Mouse (Mus musculus): ENCODE results near the gene Nacc2. TPM values are rescaled to one million over a fixed set of nuclear protein-coding genes. Genes with fewer than 3 reads are reported as not detected.

Nacc2 gene
- total RNA-seq, 2 experiments from 2014 or later = 12.3 to 18.4 TPM

- intact Hi-C loops (cut with DNase I; ENCODE audit: low total_unique reads) = loop anchor here (2.0 kb wide), 1 partner anchor 118 kb away; no protein-coding TSS in a partner anchor
- no peak for DNase-seq
Observed at GRCm38 (mm10) chr2:26024138-26025075, 98.6 kb downstream of the Nacc2 start.

GRCm38 (mm10) chr2:26022626-26023025, 100.4 kb downstream of the Nacc2 start:
- intact Hi-C loops (cut with DNase I; ENCODE audit: low total_unique reads) = no loop called here
- DNase-seq = no peak

GRCm38 (mm10) chr2:26022258-26022565, 100.8 kb downstream of the Nacc2 start:
- intact Hi-C loops (cut with DNase I; ENCODE audit: low total_unique reads) = no loop called here
- DNase-seq = no peak

GRCm38 (mm10) chr2:26021561-26022257, 101.3 kb downstream of the Nacc2 start, which contains the start of gene Ubac1:
Gene Ubac1, minus strand, starts transcription at chr2:26021747.
- DNase-seq = peak; percentile 91
- intact Hi-C loops (cut with DNase I; ENCODE audit: low total_unique reads) = no loop called here

- intact Hi-C loops (cut with DNase I; ENCODE audit: low total_unique reads) = no loop called here
- DNase-seq = peak; percentile 53
Observed at GRCm38 (mm10) chr2:26020714-26021560, 102.1 kb downstream of the Nacc2 start.

DNA sequence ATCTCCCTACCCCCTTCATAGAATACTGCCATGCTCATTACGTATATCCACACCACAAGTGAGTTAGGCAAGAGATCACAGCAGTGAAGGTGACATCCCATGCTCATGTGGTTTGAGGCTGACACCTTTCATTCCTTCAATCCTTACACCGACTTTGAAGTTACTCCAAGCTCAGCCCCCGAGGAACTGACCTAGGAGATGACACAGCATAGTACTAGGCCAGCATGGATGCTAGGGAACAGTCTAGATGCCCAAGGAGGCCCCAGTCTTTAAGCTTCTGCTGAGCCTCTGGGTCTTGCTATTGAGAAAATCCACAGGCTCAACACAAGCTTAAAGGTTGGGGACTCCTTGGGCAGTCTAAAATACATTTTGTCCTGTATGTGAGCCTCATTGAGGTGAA, 103.1 kb downstream of the Nacc2 start:
- no peak for DNase-seq

DNA sequence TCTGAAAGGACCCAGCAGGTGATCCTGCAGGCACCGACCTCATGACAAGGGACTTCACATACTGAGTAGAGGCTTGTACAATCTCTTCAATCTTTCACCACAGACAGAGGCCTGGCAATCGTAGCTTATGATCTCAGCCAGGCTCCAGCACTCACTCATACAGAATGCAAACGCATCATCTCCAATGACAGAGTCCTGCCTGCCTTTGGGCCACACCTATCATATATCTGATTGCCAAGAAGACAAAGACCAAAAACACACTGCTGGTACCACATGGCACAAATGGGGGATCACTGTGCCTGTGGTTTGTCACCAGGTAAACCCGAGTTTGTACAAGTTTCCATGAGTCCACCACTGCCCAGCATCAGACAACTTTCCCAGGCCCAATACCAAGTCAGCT, 105.7 kb downstream of the Nacc2 start:
- no peak for DNase-seq
- intact Hi-C loops (cut with DNase I; ENCODE audit: low total_unique reads) = no loop called here

More for the DNA sequence above, 103.1 kb downstream of the Nacc2 start:
- intact Hi-C loops (cut with DNase I; ENCODE audit: low total_unique reads) = no loop called here

- intact Hi-C loops (cut with DNase I; ENCODE audit: low total_unique reads) = no loop called here
- DNase-seq = no peak
Observed at GRCm38 (mm10) chr2:26013674-26014073, 109.3 kb downstream of the Nacc2 start.

DNA sequence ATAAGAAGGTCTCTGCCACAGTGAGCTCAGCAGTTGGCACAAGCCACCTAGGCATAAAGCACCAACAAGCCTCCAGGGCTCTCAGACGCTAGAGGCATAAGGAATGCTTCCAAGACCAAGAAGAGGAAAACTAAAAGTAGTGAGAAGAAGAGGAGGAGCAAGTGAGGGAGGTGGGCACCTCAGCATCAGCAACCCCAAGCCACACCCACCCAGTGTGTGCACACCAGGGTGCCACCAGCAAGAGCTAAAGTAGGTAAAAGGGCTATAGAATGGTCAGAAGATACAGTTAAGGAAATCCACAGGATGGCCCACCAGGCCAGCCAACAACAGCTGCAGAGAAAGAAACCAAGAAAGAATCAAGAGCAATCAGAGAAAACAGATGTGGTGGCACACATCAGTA, 111.6 kb downstream of the Nacc2 start:
- DNase-seq = no peak
- intact Hi-C loops (cut with DNase I; ENCODE audit: low total_unique reads) = no loop called here

Other genes with a start within 250 kb of the Nacc2 start
- gene Camsap1, start 139.9 kb downstream of the Nacc2 start, total RNA-seq (2021) = 10 to 100 TPM; 24.9 to 27.4 TPM
- 100 to 1,000 TPM; 187 to 194 TPM for gene Ubac1, start 101.5 kb downstream of the Nacc2 start, total RNA-seq (2021)
- not detected for gene Lhx3, start 85.1 kb upstream of the Nacc2 start, total RNA-seq (2021)
- gene Qsox2, start 114.3 kb upstream of the Nacc2 start, total RNA-seq (2021) = 1 to 10 TPM; 4.3 to 5.4 TPM
- under 1 TPM; 0.04 to 0.09 TPM for gene Ccdc187, start 171.3 kb upstream of the Nacc2 start, total RNA-seq (2021)
- 1 to 10 TPM; 6.4 to 7.4 TPM for gene Gpsm1, start 192.3 kb upstream of the Nacc2 start, total RNA-seq (2021)
- 10 to 100 TPM; 17.0 to 17.6 TPM for gene Dnlz, start 228.9 kb upstream of the Nacc2 start, total RNA-seq (2021)
- gene Card9, start 237.7 kb upstream of the Nacc2 start, total RNA-seq (2021) = 1 to 10 TPM in 1 of 2 experiments, under 1 TPM in 1; 0.71 to 1.1 TPM